Mouse (Mus musculus): ENCODE measurements around the gene Mvp. TPM values are rescaled to one million over a fixed set of nuclear protein-coding genes. Genes with fewer than 3 reads are reported as not detected.

The Mvp gene
- polyA plus RNA-seq, 1 experiment from 2014 or later: 8.9 TPM

Small RNA genes within 50 kb of the gene (microRNA-seq; reads per million reads assigned to microRNA genes)
- gene Gm44343: not detected

Other genes starting within 250 kb of the Mvp start
- gene Gdpd3, start 248.3 kb downstream of the Mvp start, polyA plus RNA-seq (2015; fragmentation: Nextera tagmentation; extraction: Ambion mirVana): 0.36 and 0.55 TPM in 2 replicates
- 102 and 119 TPM in 2 replicates for gene Ypel3, start 237.7 kb downstream of the Mvp start, polyA plus RNA-seq (2015; fragmentation: Nextera tagmentation; extraction: Ambion mirVana)
- 0.90 and 1.3 TPM in 2 replicates for gene Tbx6, start 233.1 kb downstream of the Mvp start, polyA plus RNA-seq (2015; fragmentation: Nextera tagmentation; extraction: Ambion mirVana)
- 82.2 and 91.1 TPM in 2 replicates for gene Ppp4c, start 222.1 kb downstream of the Mvp start, polyA plus RNA-seq (2015; fragmentation: Nextera tagmentation; extraction: Ambion mirVana)
- gene Fam57b, start 217.0 kb downstream of the Mvp start, polyA plus RNA-seq (2015; fragmentation: Nextera tagmentation; extraction: Ambion mirVana): not detected in 2 replicates
- gene 4930451I11Rik, start 183.0 kb downstream of the Mvp start, polyA plus RNA-seq (2015; fragmentation: Nextera tagmentation; extraction: Ambion mirVana): not detected in 2 replicates
- not detected in 2 replicates for gene Doc2a, start 167.2 kb downstream of the Mvp start, polyA plus RNA-seq (2015; fragmentation: Nextera tagmentation; extraction: Ambion mirVana)
- 10.0 and 10.8 TPM in 2 replicates for gene Hirip3, start 152.6 kb downstream of the Mvp start, polyA plus RNA-seq (2015; fragmentation: Nextera tagmentation; extraction: Ambion mirVana)
- gene Ino80e, start 152.2 kb downstream of the Mvp start, polyA plus RNA-seq (2015; fragmentation: Nextera tagmentation; extraction: Ambion mirVana): 25.7 and 26.6 TPM in 2 replicates
- gene Taok2, start 129.9 kb downstream of the Mvp start, polyA plus RNA-seq (2015; fragmentation: Nextera tagmentation; extraction: Ambion mirVana): 11.7 and 13.2 TPM in 2 replicates
- gene Tmem219, start 91.7 kb downstream of the Mvp start, polyA plus RNA-seq (2015; fragmentation: Nextera tagmentation; extraction: Ambion mirVana): 18.7 and 20.0 TPM in 2 replicates
- gene Kctd13, start 85.7 kb downstream of the Mvp start, polyA plus RNA-seq (2015; fragmentation: Nextera tagmentation; extraction: Ambion mirVana): 3.2 and 3.8 TPM in 2 replicates
- not detected in 2 replicates for gene Asphd1, start 65.0 kb downstream of the Mvp start, polyA plus RNA-seq (2015; fragmentation: Nextera tagmentation; extraction: Ambion mirVana)
- 0.15 and 0.19 TPM in 2 replicates for gene Sez6l2, start 64.1 kb downstream of the Mvp start, polyA plus RNA-seq (2015; fragmentation: Nextera tagmentation; extraction: Ambion mirVana)
- gene Cdipt, start 38.7 kb downstream of the Mvp start, polyA plus RNA-seq (2015; fragmentation: Nextera tagmentation; extraction: Ambion mirVana): 39.5 and 42.6 TPM in 2 replicates
- gene Cdiptos, start 38.5 kb downstream of the Mvp start, polyA plus RNA-seq (2015; fragmentation: Nextera tagmentation; extraction: Ambion mirVana): 0.30 and 0.74 TPM in 2 replicates
- not detected in 2 replicates for gene Pagr1b, start 1.9 kb upstream of the Mvp start, polyA plus RNA-seq (2015; fragmentation: Nextera tagmentation; extraction: Ambion mirVana)
- 17.2 and 24.3 TPM in 2 replicates for gene Pagr1a, start 2.7 kb upstream of the Mvp start, polyA plus RNA-seq (2015; fragmentation: Nextera tagmentation; extraction: Ambion mirVana)
- 10.7 and 17.7 TPM in 2 replicates for gene Gm42742, start 6.5 kb upstream of the Mvp start, polyA plus RNA-seq (2015; fragmentation: Nextera tagmentation; extraction: Ambion mirVana)
- 0.24 and 0.67 TPM in 2 replicates for gene Prrt2, start 6.6 kb upstream of the Mvp start, polyA plus RNA-seq (2015; fragmentation: Nextera tagmentation; extraction: Ambion mirVana)
- 19.5 and 20.9 TPM in 2 replicates for gene Maz, start 12.4 kb upstream of the Mvp start, polyA plus RNA-seq (2015; fragmentation: Nextera tagmentation; extraction: Ambion mirVana)
- 102 and 103 TPM in 2 replicates for gene Kif22, start 27.9 kb upstream of the Mvp start, polyA plus RNA-seq (2015; fragmentation: Nextera tagmentation; extraction: Ambion mirVana)
- 0.58 TPM in 1 of 2 replicates, not detected in the other for gene Zg16, start 72.7 kb upstream of the Mvp start, polyA plus RNA-seq (2015; fragmentation: Nextera tagmentation; extraction: Ambion mirVana)
- gene AI467606, start 76.7 kb upstream of the Mvp start, polyA plus RNA-seq (2015; fragmentation: Nextera tagmentation; extraction: Ambion mirVana): 8.1 and 8.7 TPM in 2 replicates
- gene Qprt, start 107.6 kb upstream of the Mvp start, polyA plus RNA-seq (2015; fragmentation: Nextera tagmentation; extraction: Ambion mirVana): 74.1 and 76.6 TPM in 2 replicates
- 5.5 and 6.3 TPM in 2 replicates for gene Spn, start 123.2 kb upstream of the Mvp start, polyA plus RNA-seq (2015; fragmentation: Nextera tagmentation; extraction: Ambion mirVana)
- gene Cd2bp2, start 181.4 kb upstream of the Mvp start, polyA plus RNA-seq (2015; fragmentation: Nextera tagmentation; extraction: Ambion mirVana): 17.4 and 18.1 TPM in 2 replicates
- 13.7 and 15.1 TPM in 2 replicates for gene Tbc1d10b, start 193.8 kb upstream of the Mvp start, polyA plus RNA-seq (2015; fragmentation: Nextera tagmentation; extraction: Ambion mirVana)
- 61.0 and 92.3 TPM in 2 replicates for gene Mylpf, start 194.3 kb upstream of the Mvp start, polyA plus RNA-seq (2015; fragmentation: Nextera tagmentation; extraction: Ambion mirVana)
- gene Zfp553, start 218.4 kb upstream of the Mvp start, polyA plus RNA-seq (2015; fragmentation: Nextera tagmentation; extraction: Ambion mirVana): 5.7 and 5.9 TPM in 2 replicates
- 10.1 and 11.1 TPM in 2 replicates for gene Sept1, start 218.5 kb upstream of the Mvp start, polyA plus RNA-seq (2015; fragmentation: Nextera tagmentation; extraction: Ambion mirVana)
- gene Zfp771, start 229.7 kb upstream of the Mvp start, polyA plus RNA-seq (2015; fragmentation: Nextera tagmentation; extraction: Ambion mirVana): 11.0 and 13.8 TPM in 2 replicates
- 79.8 and 83.4 TPM in 2 replicates for gene Dctpp1, start 246.1 kb upstream of the Mvp start, polyA plus RNA-seq (2015; fragmentation: Nextera tagmentation; extraction: Ambion mirVana)

Measured in liver, embryonic 16.5 days (tissue).